ENCODE assay signal across 8 mouse cellular contexts in genomic region chr7:142370937-142371336, GRCm38 (mm10). TPM values are rescaled to one million over a fixed set of nuclear protein-coding genes. Genes with fewer than 3 reads are reported as not detected.
DNase-seq lines count a peak whose midpoint lies in the region; ATAC-seq and TF ChIP-seq lines count a peak whose summit lies in the region.
"Had no signal": no experiment of that assay in that cellular context is flagged by ENCODE, and none has a peak within 500 bp of the region (broad histone marks: within the 10 kb centered on the region; RNA-seq: fewer than 3 reads in every experiment).

No protein-coding gene starts in this region.

- H3K4me1 ChIP-seq in hindbrain, embryonic 10.5 days (replicated peaks), result peaks cover 17% of the 10 kb centered on the region
- H3K4me1 ChIP-seq in hindbrain, embryonic 12.5 days, result peaks cover 11% of the 10 kb centered on the region
- H3K4me1 ChIP-seq in neural tube, embryonic 15.5 days, result peaks cover 17% of the 10 kb centered on the region
- H3K4me1 ChIP-seq in hindbrain, embryonic 16.5 days (ENCODE audit: control insufficient read depth, insufficient read depth, low read depth, low read length), result peaks cover 9% of the 10 kb centered on the region; the same call in 1 of the 2 replicates

- WGBS in hindbrain, embryonic 10.5 days, result 82% methylated on average over 18 of the region's 18 CpGs
- WGBS in hindbrain, embryonic 12.5 days, result 85% methylated on average over 18 of the region's 18 CpGs
- WGBS in neural tube, embryonic 15.5 days, result 80% methylated on average over 18 of the region's 18 CpGs
- 84% methylated on average over 18 of the region's 18 CpGs for WGBS in hindbrain, embryonic 16.5 days

- H3K4me2 ChIP-seq in hindbrain, embryonic 12.5 days (replicated peaks), result no peak overlapping the region
- peak overlapping the region; percentile 81 for H3K4me2 ChIP-seq in neural tube, embryonic 15.5 days
- H3K4me2 ChIP-seq in hindbrain, embryonic 16.5 days (ENCODE audit: low read length), result peak overlapping the region; percentile 89
- H3K4me2 ChIP-seq in myocyte (ENCODE audit: low read depth), result peak overlapping the region; percentile 87

- peak overlapping the region; percentile 52; the same call in 1 of the 2 replicates for H3K4me3 ChIP-seq in hindbrain, embryonic 10.5 days
- H3K4me3 ChIP-seq in hindbrain, embryonic 12.5 days, result no peak overlapping the region
- H3K4me3 ChIP-seq in neural tube, embryonic 15.5 days (replicated peaks), result peak overlapping the region; percentile 46
- H3K4me3 ChIP-seq in hindbrain, embryonic 16.5 days (ENCODE audit: low read length), result no peak overlapping the region; the same call in 1 of the 2 replicates
- H3K4me3 ChIP-seq in myocyte, result peak overlapping the region; percentile 22

- no peak for DNase-seq in hindbrain, embryonic 10.5 days (ENCODE audit: low spot score)
- no peak for DNase-seq in neural tube, embryonic 10.5 days (ENCODE audit: extremely low spot score, low spot score)
- no peak for DNase-seq in frontal cortex, postnatal 10 days (ENCODE audit: low spot score in 2 of 2)

- H3ac ChIP-seq in myocyte (ENCODE audit: control insufficient read depth, insufficient read length), result peak overlapping the region; percentile 27

- no peak for TF ChIP-seq POLR2A in myocyte (IDR thresholded peaks at IDR 0.05; ENCODE audit: insufficient read length, low read depth)

- no peak overlapping the region for H3K27ac ChIP-seq in hindbrain, embryonic 10.5 days
- H3K27ac ChIP-seq in hindbrain, embryonic 12.5 days, result no peak overlapping the region
- no peak overlapping the region for H3K27ac ChIP-seq in neural tube, embryonic 15.5 days (replicated peaks)
- H3K27ac ChIP-seq in hindbrain, embryonic 16.5 days (ENCODE audit: low read depth, low read length), result no peak overlapping the region

- no peaks in the 10 kb centered on the region for H3K9me3 ChIP-seq in hindbrain, embryonic 10.5 days
- H3K9me3 ChIP-seq in hindbrain, embryonic 12.5 days (replicated peaks), result no peaks in the 10 kb centered on the region
- H3K9me3 ChIP-seq in neural tube, embryonic 15.5 days (replicated peaks), result no peaks in the 10 kb centered on the region
- no peaks in the 10 kb centered on the region for H3K9me3 ChIP-seq in hindbrain, embryonic 16.5 days (ENCODE audit: control insufficient read depth, low read length)

- peaks cover 10% of the 10 kb centered on the region for H3K36me3 ChIP-seq in hindbrain, embryonic 10.5 days
- peaks cover 7% of the 10 kb centered on the region for H3K36me3 ChIP-seq in hindbrain, embryonic 12.5 days
- peaks cover 9% of the 10 kb centered on the region; the same call in 1 of the 2 replicates for H3K36me3 ChIP-seq in neural tube, embryonic 15.5 days
- peaks cover 2% of the 10 kb centered on the region; the same call in 1 of the 2 replicates for H3K36me3 ChIP-seq in hindbrain, embryonic 16.5 days (ENCODE audit: control insufficient read depth, insufficient read depth, low read length)
- no peaks in the 10 kb centered on the region for H3K36me3 ChIP-seq in myocyte (ENCODE audit: control insufficient read depth, insufficient read depth)

- no peak for ATAC-seq in hindbrain, embryonic 12.5 days (ENCODE audit: low FRiP score)
- ATAC-seq in neural tube, embryonic 15.5 days (ENCODE audit: low FRiP score), result no peak
- ATAC-seq in hindbrain, embryonic 16.5 days, result no peak

- no peaks in the 10 kb centered on the region for H3K79me2 ChIP-seq in myocyte (ENCODE audit: control insufficient read depth, insufficient read depth)

- H3K27me3 ChIP-seq in hindbrain, embryonic 10.5 days (ENCODE audit: insufficient read depth, poor library complexity, severe bottlenecking), result peaks cover 55% of the 10 kb centered on the region
- peaks cover 55% of the 10 kb centered on the region for H3K27me3 ChIP-seq in hindbrain, embryonic 12.5 days
- peaks cover 51% of the 10 kb centered on the region for H3K27me3 ChIP-seq in neural tube, embryonic 15.5 days (replicated peaks)
- H3K27me3 ChIP-seq in hindbrain, embryonic 16.5 days (replicated peaks; ENCODE audit: control insufficient read depth, insufficient read depth, low read length), result peaks cover 29% of the 10 kb centered on the region
- no peaks in the 10 kb centered on the region for H3K27me3 ChIP-seq in myocyte (ENCODE audit: control insufficient read depth, insufficient read depth, insufficient read length)

- no peak overlapping the region for H3K9ac ChIP-seq in hindbrain, embryonic 12.5 days
- no peak overlapping the region for H3K9ac ChIP-seq in neural tube, embryonic 15.5 days (replicated peaks)
- no peak overlapping the region for H3K9ac ChIP-seq in hindbrain, embryonic 16.5 days (ENCODE audit: low read depth, low read length)

TF ChIP-seq in myocyte, 11 proteins besides CTCF, POLR2A, EP300 and RAD21:
- no peak for TF ChIP-seq POLR2AphosphoS2 (IDR thresholded peaks at IDR 0.05; ENCODE audit: insufficient read length, low read depth)
- TF ChIP-seq E2F4 (IDR thresholded peaks at IDR 0.05; ENCODE audit: insufficient read depth), result no peak
- no peak for TF ChIP-seq MYOG (IDR thresholded peaks at IDR 0.05; ENCODE audit: control insufficient read depth in 1 of 3, insufficient read depth in 1 of 3, insufficient read length in 2 of 3, low read depth in 2 of 3)
- TF ChIP-seq MYOD1 (IDR thresholded peaks at IDR 0.05; ENCODE audit: control insufficient read depth in 1 of 3, insufficient read length in 2 of 3, low read depth in 2 of 3), result no peak
- TF ChIP-seq SRF (IDR thresholded peaks at IDR 0.05; ENCODE audit: control insufficient read depth, insufficient read length, low read depth), result no peak
- no peak for TF ChIP-seq CEBPB (IDR thresholded peaks at IDR 0.05; ENCODE audit: insufficient read depth, poor library complexity, severe bottlenecking)
- no peak for TF ChIP-seq TCF12 (IDR thresholded peaks at IDR 0.05; ENCODE audit: insufficient read depth, poor library complexity, severe bottlenecking)
- no peak for TF ChIP-seq MAX (IDR thresholded peaks at IDR 0.05; ENCODE audit: low read depth)
- no peak for TF ChIP-seq USF1 (IDR thresholded peaks at IDR 0.05; ENCODE audit: low read depth)
- TF ChIP-seq REST (IDR thresholded peaks at IDR 0.05; ENCODE audit: insufficient read depth, insufficient read length), result no peak
- TF ChIP-seq TCF3 (IDR thresholded peaks at IDR 0.05; ENCODE audit: insufficient read length, low read depth), result no peak
TF ChIP-seq in myocyte: peak in this region for 0.

RNA-seq across cellular contexts. Expression of gene Ifitm10, which starts 2.6 kb away (rescaled TPM):
- 0.63 and 1.1 TPM in 2 replicates for polyA plus RNA-seq in hindbrain, embryonic 10.5 days (2016; fragmentation: Nextera tagmentation; extraction: Ambion mirVana)
- 0.82 and 1.3 TPM in 2 replicates for polyA plus RNA-seq in hindbrain, embryonic 12.5 days (2016; fragmentation: Nextera tagmentation; extraction: Ambion mirVana)
- polyA plus RNA-seq in neural tube, embryonic 15.5 days (2015; fragmentation: Nextera tagmentation; extraction: Ambion mirVana), result 13.5 and 14.7 TPM in 2 replicates
- 13.3 and 14.9 TPM in 2 replicates for polyA plus RNA-seq in hindbrain, embryonic 16.5 days (2015; fragmentation: Nextera tagmentation; extraction: Ambion mirVana)
- polyA plus RNA-seq in myocyte (2012; fragmentation: generic; extraction: Trizol), result 5.4 TPM

RNA-seq across cellular contexts. Expression of gene Gm49369, which starts 11.5 kb away (rescaled TPM):
- polyA plus RNA-seq in hindbrain, embryonic 10.5 days (2016; fragmentation: Nextera tagmentation; extraction: Ambion mirVana), result 1.5 TPM in 1 of 2 replicates, not detected in the other
- polyA plus RNA-seq in hindbrain, embryonic 12.5 days (2016; fragmentation: Nextera tagmentation; extraction: Ambion mirVana), result not detected in 2 replicates
- polyA plus RNA-seq in neural tube, embryonic 15.5 days (2015; fragmentation: Nextera tagmentation; extraction: Ambion mirVana), result not detected in 2 replicates
- 6.4 TPM in 1 of 2 replicates, not detected in the other for polyA plus RNA-seq in hindbrain, embryonic 16.5 days (2015; fragmentation: Nextera tagmentation; extraction: Ambion mirVana)
- 0.31 TPM for polyA plus RNA-seq in myocyte (2012; fragmentation: generic; extraction: Trizol)
- polyA plus RNA-seq: small intestine, adult 2 months had no signal

RNA-seq across cellular contexts. Expression of gene Ctsd, which starts 16.9 kb away (rescaled TPM):
- 159 and 198 TPM in 2 replicates for polyA plus RNA-seq in hindbrain, embryonic 10.5 days (2016; fragmentation: Nextera tagmentation; extraction: Ambion mirVana)
- 213 and 215 TPM in 2 replicates for polyA plus RNA-seq in hindbrain, embryonic 12.5 days (2016; fragmentation: Nextera tagmentation; extraction: Ambion mirVana)
- 304 and 310 TPM in 2 replicates for polyA plus RNA-seq in neural tube, embryonic 15.5 days (2015; fragmentation: Nextera tagmentation; extraction: Ambion mirVana)
- 356 and 378 TPM in 2 replicates for polyA plus RNA-seq in hindbrain, embryonic 16.5 days (2015; fragmentation: Nextera tagmentation; extraction: Ambion mirVana)
- polyA plus RNA-seq in myocyte (2012; fragmentation: generic; extraction: Trizol), result 887 TPM

Comparison
In these comparisons a context has a peak if more than half of its experiments do, and no peak if none do; other contexts are left out.
1. H3K4me3 ChIP-seq: peak in hindbrain, embryonic 10.5 days (single experiment), neural tube, embryonic 15.5 days (single experiment) and myocyte (single experiment); none in hindbrain, embryonic 12.5 days (single experiment) and hindbrain, embryonic 16.5 days (single experiment).